Mouse (Mus musculus): ENCODE data around the gene Mxi1.

GRCm38 (mm10) chr19:53389417-53389816 is 79.1 kb downstream of the Mxi1 start:
- TF ChIP-seq CTCF (IDR thresholded peaks at IDR 0.05; ENCODE audit: borderline replicate concordance, insufficient read depth, low read length) = no peak
- no peak for TF ChIP-seq POLR2A (IDR thresholded peaks at IDR 0.05; ENCODE audit: low read depth, low read length)
